Mouse (Mus musculus): ENCODE data around the gene Dars2.
"Not testable (repeated sequence)": the region's sequence is repeated elsewhere in the genome, so short reads cannot be mapped to it uniquely, and the experiment has no call there.

Gene Dars2

DNA sequence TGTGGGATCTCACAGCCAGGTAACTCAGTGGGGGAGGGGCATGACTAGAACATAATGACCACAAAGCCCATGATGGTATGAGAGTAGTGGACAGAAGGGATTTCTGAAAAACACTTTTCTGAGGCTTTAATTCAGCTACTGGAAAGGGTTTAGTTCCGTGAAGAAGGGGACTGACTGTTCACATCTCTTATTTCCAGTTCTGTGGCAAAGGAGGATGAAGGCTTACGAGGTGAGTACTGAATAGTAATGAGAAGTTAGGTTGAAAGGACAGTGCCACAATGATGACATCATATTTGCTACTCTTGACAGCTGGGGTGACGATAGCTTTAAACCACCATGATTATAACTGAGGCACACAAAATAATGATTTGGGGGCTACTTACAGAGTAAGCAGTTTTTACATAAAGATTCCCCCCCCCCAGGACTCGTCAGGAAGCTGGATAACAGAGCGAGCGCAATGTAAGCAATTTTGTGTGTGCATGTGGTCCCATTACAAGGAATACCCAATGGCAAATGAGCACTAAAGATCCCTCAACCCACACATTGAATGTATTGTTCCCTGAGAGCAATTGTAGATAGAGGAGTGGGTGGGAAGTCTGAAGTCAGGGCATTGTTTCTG is 34.6 kb downstream of the Dars2 start:
- no peak for DNase-seq (ENCODE audit: low read depth, low spot score)

DNA sequence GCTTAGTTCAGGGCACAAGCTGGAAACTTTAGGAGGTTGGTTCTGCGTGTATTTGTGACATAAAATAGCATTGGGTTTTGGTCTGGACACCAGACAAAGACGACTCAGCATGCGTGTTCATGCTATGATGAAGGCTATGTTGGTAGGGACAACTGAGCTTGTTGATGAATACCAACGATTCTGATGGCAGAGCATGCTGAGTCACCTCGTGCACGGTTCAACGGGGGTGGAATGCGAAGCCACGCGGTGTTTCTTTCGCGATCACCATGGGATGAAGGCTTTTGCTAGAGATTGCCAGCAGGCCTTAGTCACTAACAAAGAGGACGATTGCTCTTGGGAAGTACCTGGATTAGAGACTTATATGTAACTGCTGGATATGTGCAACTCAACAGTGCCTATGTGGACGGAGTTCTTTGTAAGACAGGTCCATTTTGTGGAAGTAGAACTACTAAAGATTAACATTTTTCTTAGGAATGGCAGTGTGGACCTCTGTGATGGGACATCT is 35.1 kb downstream of the Dars2 start:
- no peak for DNase-seq (ENCODE audit: low read depth, low spot score)

DNA sequence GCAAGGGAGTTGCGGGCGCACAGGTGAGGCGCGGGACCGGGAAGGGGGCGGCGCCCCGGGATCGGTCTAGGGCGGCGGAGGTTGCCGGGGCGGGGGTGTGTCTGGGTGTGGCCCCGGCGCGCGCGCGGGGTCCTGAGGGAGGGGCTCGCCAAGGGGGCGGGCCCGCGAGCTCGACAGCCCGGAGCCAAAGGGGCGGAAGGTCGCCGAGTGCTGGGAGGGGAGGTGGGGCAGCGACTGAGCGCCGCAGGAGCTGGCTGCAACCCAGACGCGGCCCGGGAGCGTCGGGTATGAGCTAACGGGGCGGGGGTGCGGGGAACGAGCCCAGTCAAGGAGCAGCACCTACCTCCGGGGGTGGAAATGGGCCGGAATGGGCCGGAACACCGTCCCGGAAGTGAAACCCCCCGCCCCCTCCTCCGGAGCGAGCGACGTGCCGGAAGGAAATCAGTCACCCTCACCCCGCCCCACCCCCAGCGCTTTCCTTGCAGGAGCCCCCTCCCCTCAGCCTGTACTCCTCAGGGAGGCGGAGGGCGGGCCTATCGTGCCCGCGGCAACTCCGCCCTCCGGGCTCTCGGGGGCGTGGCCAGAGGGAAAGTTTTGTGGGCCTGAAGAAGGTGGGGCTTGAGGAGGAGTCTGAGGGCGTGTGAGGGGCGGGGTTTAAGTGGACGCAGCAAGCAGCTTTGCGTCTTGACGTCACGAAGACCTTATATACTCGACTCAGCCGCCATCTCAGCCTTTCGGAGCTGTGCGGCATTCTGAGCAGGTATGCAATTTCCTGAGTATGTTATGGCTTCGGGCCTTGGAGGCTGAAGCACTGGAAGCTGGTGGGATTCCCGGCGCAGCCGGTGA is 35.8 kb downstream of the Dars2 start, which contains the start of gene Zbtb37:
TSS of gene Zbtb37 (minus strand) at position 415 of the 846 bp plus-strand sequence.
- peak; percentile 100 for DNase-seq (ENCODE audit: low read depth, low spot score)

DNA sequence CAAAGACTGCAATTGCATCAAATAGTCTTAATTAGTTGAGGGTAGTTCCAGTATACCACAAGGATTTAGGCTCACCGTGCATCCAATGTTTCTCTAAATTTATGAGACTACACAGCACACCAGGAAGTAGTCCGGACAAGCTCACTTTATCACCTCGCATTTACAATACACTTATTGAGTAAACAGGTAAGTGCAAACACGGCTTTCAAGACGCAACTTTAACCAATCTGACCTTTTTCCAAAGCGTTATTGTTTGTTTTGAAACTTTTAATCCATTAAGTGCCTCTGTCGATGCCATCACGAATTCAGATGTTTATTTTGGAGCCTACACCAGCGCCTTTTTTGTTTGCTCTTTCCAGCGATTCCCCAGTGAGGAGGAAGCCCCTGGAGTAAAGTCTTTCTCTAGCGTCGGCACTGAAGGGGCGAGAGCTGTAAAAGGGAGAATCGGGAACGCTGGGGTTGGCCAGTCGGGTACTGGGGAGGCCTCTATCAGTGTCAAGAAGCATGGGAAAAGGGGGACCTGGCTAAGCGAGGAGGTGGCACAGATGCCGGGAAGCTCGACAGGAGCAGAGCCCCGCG is 36.5 kb downstream of the Dars2 start:
- no peak for DNase-seq (ENCODE audit: low read depth, low spot score)

DNA sequence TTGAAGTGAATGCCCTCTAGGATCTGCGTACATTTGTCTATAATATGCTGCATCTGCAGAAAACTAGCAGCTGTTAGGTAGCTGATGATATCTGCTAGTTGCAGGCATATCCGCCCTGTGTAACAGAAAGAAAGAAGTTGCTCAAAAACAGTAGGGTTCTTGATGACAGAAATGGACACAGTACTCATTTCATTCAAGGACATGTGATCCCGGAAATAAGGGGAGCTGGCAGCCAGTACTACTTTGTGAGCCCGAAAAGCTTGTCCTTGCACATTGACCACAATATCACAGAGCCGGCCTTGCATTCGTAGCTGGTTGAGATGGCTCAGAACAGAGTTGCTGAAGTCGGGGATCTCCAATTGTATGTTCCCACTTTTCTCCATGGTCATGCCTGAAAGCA is 38.1 kb downstream of the Dars2 start:
- DNase-seq (ENCODE audit: low read depth, low spot score) = no peak

DNA sequence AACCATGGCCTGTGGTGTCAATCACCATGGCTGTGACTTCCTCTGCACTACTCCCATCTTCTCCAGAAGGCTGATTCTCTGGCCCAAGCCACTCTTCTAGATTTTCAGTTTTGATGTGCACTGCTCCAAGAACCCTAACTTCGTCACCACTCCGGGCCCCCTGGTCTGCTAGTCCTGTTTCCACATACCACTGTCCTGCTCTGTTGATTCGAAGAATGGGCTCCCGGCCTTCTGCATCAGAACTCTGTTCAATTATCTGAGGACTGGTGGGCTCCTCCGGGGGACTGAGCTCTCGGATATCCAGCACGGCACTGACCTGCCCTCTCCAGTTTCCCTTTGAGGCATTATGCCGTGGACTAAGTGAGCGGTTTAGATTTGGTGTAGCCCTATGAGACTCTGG is 38.6 kb downstream of the Dars2 start:
- DNase-seq (ENCODE audit: low read depth, low spot score) = no peak

DNA sequence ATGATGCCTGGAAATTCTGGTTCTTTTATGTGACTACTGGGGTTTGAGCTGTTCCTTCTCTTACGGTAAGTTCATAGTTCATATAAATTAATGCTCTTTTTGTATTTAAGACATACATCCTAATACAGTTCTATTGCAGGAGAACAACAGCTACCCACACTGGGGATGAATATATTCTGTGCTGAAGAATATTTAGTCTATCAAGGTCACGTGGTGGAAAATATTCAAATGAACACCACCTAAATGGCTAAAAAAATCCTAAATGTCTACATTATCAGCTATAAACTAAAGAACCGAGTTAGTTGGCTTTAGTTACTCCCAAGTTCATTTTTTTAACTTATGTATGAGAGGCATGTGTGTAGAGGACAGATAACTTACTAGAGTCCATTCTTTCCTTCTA is 40.4 kb downstream of the Dars2 start:
- DNase-seq (ENCODE audit: low read depth, low spot score) = no peak

DNA sequence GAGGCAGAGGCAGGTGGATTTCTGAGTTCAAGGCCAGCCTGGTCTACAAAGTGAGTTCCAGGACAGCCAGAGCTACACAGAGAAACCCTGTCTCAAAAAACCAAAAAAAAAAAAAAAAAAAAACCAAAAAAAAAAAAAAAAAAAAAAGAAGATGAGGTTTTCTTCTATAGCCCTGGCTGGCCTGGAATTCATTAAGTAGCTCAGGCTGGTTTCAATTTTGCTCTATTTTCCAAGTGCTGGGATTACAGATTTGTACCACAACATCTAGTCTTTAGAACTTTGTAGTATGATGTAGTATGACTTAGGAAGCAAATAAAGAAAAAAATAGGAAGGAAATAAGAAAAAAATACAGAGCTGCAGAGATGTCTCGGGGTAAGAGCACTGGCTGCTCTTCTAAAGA is 42.0 kb downstream of the Dars2 start:
- DNase-seq (ENCODE audit: low read depth, low spot score) = not testable (repeated sequence)

DNA sequence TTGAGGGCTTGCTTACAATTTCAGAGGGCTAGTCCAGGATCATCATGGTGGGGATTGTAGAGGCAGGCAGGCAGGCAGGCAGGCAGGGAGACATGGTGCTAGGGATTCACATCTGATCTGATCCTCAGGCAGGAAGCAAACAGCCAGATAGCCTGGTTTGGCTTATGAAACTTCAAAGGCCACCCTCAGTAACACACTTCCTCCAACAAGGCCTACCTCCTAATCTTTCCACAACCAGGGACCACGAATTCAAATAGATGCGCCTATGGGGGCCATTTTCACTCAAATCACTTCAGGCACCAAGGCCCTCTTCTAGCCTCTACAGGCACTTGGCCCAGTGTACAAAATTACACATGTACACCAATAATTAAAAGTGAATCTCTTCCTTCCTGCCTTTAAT is 43.3 kb downstream of the Dars2 start:
- no peak for DNase-seq (ENCODE audit: low read depth, low spot score)

DNA sequence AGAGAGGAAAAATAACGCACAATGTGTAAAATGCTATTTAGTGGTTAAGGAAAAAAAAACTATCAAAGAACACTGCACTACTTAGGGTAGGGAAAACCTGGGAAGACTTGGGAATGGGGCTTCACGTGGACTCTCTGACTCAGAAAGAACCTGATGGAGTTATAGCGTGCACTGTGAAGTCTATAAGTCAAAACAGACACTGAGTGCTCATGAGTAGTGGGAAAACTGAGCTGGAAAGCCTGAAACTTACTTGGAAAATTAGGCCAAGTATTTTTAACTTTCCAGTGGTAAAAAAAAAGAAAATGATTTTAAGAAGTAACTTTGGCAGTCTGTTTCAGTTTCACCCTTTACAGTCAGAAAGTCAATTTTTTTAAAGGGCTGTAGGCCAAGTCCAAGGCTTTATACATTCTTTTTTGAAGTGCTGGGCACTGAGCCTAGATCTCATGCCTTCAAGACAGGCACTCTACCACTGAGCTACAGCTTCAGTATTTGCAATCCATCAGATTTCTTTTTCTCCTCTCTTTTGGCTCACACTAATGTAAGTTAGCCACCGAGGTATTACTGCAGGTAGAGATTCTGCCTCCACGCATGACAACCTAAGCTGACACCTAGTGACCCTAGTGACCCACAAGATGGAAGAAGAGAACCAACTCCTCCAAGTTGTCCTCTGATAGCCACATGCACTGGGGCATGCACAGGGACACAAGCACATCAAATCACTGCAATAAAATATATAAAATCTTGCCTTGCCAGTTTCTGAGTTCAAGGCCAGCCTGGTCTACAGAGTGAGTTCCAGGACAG is 44.8 kb downstream of the Dars2 start:
- DNase-seq (ENCODE audit: low read depth, low spot score) = no peak

DNA sequence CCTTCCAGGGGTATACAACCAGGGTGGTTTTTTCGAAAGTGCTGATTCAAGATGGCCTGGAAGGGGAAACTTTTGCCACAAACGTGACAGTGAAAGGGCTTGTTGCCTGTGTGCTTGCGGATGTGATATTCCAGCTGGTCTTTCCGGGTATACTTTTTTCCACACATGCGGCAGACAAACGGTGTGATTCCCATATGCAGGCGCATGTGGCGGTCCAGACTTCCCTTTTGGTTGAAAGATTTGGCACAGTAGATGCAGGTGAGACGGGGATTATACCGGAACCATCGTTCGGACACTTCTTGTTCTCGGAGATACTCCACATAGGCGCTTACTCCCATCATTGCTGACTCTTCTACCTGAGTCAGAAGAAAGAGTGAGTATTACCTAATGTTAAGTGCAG is 50.4 kb downstream of the Dars2 start:
- DNase-seq (ENCODE audit: low read depth, low spot score) = no peak

DNA sequence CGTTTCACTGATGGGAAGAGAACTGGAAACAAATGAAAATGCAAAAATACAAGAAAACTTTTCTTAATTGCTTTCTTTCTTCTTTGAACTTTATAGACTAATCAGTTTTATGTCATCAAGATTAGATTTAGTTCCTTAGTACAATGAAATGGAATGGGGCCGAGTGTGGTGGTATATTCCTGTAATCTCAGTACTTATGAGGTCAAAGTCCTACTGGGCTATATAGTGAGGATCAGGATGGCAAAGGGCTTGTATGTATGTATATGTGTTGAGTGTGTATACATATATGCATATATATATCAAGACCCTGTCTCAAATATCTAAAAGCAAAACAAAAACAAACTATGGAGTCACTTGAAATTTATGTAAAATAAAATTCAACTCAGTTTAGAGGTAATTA is 54.1 kb downstream of the Dars2 start:
- DNase-seq (ENCODE audit: low read depth, low spot score) = no peak

DNA sequence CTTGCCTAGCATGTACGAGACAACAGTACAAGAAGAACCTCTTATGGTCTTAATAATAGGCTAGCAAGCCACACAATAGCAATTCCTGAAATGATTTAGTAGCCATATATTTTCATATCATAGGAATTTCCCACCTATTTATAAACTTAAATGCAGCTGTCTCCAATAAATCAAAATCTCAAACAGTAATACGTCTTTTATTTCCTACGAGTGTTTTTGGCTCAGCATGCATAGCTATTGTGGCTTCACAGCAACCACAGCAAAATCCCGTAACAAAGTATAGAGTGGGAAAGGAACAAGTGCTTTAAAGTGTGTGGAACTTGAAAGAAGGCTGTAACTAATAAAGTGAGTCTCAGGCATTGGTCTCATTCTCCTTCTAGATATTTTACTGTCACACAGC is 60.0 kb downstream of the Dars2 start:
- DNase-seq (ENCODE audit: low read depth, low spot score) = no peak

DNA sequence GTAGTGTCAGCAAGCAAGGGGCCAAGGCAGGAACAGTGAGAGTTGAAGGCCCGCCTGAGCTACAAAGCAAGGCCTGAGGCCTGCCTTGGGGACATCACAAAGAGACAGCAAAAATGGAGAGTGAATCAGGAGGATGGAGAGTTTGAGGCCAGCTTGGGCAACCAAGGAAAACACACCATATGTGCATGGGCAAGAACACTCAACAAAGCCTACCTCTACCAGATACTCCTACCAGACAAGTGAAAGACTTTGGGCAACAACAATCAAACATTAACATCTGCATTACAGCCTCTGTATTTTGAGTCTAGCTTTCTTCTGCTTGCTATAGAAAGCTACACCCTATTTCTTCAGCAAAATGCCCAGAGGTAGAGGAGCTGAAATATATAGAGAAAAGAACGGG is 62.4 kb downstream of the Dars2 start:
- DNase-seq (ENCODE audit: low read depth, low spot score) = no peak

DNA sequence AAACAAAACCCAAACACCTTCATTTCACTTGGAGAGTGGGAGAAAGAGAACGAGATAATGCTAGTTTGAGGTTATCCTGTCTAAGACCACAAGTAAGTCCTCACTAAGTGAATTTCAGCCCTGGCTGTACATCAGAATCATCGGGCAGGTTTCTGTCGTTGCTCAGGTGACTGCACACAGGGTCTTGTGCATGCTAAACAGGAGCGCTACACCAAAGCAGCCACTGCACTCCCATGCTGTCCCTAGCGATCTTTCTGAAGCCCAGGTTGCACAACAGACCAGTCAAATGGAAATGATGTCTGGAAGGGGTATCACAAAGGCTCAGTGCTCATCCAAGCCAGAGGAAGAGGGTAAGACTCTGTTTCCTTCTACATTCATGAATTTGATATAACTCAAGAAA is 64.0 kb downstream of the Dars2 start:
- DNase-seq (ENCODE audit: low read depth, low spot score) = no peak

DNA sequence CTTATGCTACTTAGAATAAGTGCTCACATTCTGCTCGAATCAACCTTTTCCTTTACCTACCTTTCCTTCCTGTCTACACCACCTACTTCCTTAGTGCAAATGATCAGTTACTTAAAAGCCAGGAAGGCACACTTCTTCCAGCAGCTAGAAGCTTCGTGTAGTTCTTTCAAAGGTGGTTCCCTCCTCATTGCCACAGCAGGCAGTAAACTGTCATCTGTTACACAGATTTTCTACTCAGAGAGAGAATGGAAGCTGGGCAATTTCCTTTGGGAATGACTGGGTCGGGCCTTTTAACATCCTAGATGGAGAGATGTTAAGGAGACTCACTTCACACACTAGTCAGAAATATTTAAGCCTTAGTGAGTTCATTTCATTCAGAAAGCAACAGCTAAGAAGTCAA is 64.9 kb downstream of the Dars2 start:
- no peak for DNase-seq (ENCODE audit: low read depth, low spot score)

DNA sequence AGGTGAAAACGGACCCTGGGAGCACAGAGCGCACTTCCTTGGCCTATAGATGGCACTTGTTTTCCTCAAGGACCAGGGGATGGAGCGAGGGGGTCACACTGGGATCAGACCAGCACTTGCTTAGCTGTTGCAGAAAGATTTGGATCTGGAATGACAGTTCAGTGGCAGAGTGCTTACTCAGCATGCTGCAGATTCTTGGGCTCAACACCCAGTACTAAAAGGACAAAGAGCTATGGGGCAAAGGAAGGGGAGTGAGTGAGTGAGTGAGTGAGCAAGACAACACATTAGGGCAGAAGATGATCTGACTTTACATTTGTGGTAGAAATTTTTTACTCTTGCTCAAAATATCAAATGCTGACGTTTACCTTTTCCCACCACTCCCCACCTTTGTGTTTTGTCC is 65.5 kb downstream of the Dars2 start:
- no peak for DNase-seq (ENCODE audit: low read depth, low spot score)

DNA sequence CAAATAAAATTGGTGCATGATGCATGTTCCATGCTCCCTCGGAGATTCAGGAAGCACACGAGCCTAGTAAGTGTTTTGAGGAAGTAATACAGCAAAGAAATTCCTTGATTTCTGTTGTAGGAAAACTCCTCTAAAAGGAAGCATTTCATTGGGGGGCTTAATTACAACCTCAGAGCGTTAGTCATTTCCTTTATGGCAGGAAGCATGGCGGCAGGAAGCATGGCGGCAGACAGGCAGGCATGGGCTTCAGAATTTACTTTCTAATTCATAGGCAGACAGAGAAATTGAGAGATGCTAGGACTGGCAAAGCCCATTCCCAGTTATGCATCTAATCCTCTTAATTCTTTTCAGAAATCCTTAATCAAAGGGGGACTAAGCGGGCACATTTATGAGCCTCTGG is 76.6 kb downstream of the Dars2 start:
- no peak for DNase-seq (ENCODE audit: low read depth, low spot score)

Data from embryo, embryonic 11.5 days (tissue).